Mouse (Mus musculus) heart, postnatal 0 days (tissue): ENCODE measurements around the gene Mroh2a.

ENCODE experiments used
- CTCF ChIP-seq: IDR thresholded peaks from 2 replicates; pipeline ENCODE4 v1.5.1; 2016; ENCODE audit warnings: antibody characterized with exemption, control low read depth, low read depth
- EP300 ChIP-seq: IDR thresholded peaks from 2 replicates; pipeline ENCODE4 v1.6.1; 2016; ENCODE audit warnings: antibody characterized with exemption, low read depth

DNA sequence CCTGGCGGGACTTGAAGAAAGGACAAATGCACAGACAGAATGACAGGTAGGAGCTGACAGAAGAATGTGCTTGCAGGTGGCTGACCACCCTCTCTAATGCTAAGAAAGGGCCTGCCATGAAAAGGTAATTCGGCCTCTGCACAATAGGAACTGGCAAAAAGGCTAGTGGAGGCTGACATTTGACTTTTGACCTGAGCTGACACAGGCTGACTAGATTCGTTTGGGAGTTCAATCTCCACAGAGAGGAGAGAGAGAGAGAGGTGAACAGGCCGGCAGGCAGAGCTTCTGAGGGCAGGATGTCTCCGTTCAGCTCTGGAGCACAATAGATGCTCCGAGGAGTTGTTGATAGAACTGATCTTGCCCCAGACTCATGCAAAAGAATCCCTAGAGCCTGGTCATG is 19.6 kb downstream of the Mroh2a start:
- TF ChIP-seq CTCF = no peak
- no peak for TF ChIP-seq EP300
